Mouse (Mus musculus) adrenal gland, postnatal 14 days (tissue): ENCODE data around the gene Sel1l3. TPM values are rescaled to one million over a fixed set of nuclear protein-coding genes. Genes with fewer than 3 reads are reported as not detected.

ENCODE experiments used
- DNase-seq: peaks from one replicate; pipeline ENCODE4 v3.0.0; 2021; ENCODE audit warnings: mixed read lengths
- total RNA-seq: library from RNA; stranded (reverse); gene quantifications from 2 replicates; pipeline ENCODE4 v1.2.3, GENCODE M21; 2021

Gene Sel1l3
- total RNA-seq, 1 experiment from 2014 or later, result 2.9 TPM

GRCm38 (mm10) chr5:53172908-53173307 lies 40.8 kb downstream of the Sel1l3 start:
- DNase-seq, result no peak

- DNase-seq, result no peak
These were observed 41.5 kb downstream of the Sel1l3 start for GRCm38 (mm10) chr5:53172256-53172636.

GRCm38 (mm10) chr5:53171611-53172255 lies 42.0 kb downstream of the Sel1l3 start:
- no peak for DNase-seq

DNA sequence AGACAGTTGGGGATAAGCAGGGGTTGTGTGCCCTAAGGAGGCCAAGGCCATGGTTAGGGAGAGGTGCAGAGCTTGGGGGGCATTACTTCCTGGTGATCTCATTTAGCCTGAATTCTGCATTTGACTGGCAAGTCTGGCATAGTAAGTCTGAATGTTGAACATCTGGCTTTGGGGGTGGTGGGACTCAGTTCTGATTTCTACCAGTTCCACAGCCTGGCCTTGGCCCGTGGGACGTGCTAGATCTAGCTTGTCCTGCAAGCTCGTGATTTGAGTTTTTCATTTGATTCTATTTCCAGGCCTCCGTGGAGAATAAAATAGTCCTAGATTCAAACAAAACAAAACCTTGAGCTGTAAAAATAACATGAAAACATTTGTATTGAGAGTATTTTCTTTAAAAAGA lies 46.2 kb downstream of the Sel1l3 start:
- DNase-seq, result no peak

DNA sequence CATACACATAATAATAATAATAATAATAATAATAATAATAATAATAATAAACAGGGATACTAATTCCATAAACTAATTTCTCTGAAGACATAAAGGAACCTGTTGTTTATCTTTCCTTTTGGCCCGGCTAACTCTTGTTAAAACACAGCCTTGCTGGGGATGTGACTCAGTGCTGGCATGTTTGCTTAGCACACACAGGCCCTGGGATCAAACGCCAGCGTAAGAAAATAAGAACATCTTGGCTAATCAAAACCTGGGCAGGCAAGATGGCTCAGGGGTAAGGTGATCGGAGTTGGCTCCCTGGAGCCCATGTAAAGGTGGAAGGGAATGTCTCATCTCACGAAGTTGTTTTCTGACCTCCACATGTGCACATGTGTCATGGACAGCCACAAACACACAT lies 48.1 kb downstream of the Sel1l3 start:
- no peak for DNase-seq

DNA sequence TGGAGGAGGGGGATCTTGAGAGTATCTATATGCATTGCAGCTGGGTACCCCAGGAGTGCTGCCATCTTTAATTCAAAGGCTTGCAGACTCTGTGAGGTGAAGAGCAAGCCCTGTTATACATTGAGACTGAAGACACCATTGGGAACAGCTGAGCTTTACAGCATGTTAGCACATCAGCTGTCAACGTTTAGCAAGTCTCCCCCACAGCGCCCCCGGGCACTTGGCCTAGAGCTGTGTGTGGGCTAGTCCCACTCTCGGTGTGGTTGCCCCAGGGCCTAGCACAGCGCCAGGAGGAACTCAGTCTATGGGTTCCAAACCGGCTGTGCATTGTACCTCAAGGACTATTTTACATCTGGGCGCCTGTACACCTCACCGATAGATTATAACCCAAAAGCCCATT lies 51.3 kb downstream of the Sel1l3 start:
- no peak for DNase-seq

DNA sequence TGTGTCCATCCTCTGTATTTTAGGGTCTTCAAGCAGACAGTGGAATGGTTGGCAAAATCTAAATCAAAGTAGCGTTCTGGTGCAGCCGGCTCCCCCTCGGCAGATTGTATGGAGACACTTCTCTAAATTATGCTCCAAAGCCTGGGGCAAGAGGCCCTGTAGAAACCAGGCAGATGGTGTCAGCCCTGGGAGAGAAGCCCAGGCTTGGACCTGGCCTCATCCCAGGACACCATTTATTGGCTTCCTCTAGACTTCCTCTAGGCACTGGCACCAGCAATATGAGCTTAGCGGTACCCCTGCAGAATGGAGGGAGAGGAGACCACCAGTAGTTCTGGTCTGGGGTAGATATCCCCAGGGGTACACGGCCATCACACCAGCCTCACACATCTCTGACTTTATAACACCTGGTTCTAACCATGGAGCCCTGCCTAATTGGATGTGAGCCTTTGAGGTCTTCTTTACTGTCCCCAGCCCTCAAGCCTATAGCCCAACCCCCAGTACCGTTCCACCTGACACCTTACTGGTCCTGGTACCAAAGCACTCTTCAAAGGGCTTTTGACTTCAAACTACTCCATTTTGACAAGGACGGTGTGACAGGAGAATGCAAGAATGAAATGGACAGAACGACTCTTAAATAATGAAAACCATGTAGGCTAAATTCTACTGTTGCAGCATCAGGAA lies 52.1 kb downstream of the Sel1l3 start:
- no peak for DNase-seq

DNA sequence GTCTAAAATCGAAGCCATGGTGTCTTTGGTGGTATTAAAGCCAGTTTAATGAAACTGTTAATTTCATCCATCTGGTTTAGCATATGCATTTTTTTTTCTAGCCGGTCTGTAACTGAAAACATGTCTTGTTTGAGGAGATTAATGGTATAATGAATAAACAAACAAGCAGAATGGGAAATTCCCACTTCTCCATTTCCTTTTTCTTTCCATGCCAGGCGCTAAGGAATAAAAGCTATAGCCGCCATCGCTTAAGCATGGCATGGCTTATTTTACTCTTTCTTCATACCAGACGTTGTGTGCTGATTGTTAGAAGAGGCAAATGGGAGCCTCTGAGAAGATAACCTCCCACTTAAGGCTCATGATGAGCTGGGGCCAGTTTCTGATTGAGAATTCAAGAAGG lies 53.5 kb downstream of the Sel1l3 start:
- DNase-seq, result no peak

DNA sequence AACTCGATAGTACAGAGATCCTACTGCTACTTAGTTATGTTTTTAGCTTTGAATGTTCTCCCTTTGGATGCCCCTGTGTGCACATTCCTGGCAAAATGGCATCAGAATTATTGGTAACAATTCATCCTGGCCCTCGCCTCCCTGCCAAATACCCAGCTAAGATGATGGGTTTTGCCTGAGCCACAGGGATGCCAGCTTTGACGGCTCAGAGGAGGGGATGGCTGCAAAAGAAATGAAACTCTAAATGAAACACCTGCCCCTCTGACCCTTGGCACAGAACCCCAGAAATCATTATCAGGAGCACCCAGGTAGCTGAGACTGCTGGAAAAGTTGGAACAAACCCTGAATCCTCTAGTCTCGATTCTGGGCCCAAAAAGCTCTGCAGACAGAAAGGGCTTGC lies 54.1 kb downstream of the Sel1l3 start:
- DNase-seq, result no peak

DNA sequence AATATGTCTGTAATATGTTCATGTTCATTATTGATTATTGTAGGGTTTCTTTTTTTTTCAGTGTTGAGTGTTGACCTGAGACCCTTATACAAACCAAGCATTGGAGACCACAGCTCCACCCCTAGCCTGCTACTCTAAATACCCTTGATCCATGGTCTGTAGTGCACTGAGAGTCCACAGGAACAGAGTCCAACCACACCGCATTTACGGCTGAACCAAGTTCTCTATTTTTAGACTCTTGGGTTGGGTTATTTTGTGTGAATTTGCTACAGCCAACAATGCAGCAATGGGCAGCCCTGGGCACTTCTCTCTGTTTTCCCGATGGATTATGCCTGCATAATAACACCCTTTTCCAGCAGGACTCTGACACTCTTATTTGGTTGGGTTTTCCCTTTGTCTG lies 54.6 kb downstream of the Sel1l3 start:
- no peak for DNase-seq

DNA sequence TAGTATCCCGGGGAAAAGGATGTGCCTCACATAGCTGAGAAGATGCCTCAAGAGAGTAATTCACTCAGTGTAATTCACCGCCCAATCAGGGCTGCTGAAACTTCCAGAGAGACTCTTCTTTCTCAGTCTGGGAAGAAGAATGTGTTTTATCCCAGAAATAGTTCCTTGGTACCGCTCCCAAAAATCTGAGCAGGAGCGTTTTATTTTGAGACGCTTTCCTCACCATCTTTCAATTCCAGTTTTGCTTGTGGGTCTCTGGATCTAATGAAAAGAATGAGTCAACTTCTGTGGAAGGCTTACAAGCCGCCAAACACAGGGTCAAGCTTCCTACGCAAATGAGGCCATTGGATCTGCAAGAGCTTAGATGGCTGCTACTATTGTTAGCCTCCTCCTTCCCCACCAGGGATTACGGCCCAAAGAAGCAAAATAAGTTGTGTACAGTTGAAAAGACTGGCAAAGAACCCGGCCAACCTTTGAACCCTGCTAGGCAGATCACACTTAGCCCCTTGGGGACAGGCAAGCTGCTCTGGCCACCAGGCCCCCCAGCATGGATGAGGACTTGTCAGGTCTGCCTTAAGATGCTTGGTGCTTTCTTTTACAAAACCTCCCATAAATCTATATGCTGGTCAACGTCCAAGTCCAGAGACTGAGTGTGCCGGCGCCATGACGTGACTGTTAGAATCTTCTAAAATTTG lies 57.6 kb downstream of the Sel1l3 start:
- DNase-seq, result no peak

GRCm38 (mm10) chr5:53154501-53154900 lies 59.2 kb downstream of the Sel1l3 start:
- no peak for DNase-seq

DNA sequence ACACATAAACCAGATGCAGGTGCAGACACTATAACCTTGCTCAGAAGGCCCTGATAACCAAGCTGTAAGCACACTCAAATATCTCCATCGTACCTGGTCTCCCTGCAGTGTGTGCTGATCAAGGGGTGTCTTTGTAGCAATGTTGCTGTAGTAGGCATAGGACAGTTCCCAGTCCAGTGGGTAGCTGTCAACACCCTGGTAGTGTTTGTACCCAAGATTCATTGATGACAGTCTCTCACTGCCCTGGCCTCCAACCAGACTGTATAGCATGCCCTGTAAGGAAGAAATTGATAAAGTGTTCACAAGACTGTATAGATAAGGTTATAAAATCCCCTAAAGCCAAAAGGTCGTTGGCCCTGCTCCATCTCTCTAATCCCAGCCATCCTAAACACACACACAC lies 59.6 kb downstream of the Sel1l3 start:
- DNase-seq, result no peak

GRCm38 (mm10) chr5:53153144-53153543 lies 60.6 kb downstream of the Sel1l3 start:
- DNase-seq, result no peak

- DNase-seq, result no peak
These were observed 62.3 kb downstream of the Sel1l3 start for GRCm38 (mm10) chr5:53151379-53151960.

- DNase-seq, result peak; percentile 24
These were observed 64.6 kb downstream of the Sel1l3 start for GRCm38 (mm10) chr5:53148960-53149685.

DNA sequence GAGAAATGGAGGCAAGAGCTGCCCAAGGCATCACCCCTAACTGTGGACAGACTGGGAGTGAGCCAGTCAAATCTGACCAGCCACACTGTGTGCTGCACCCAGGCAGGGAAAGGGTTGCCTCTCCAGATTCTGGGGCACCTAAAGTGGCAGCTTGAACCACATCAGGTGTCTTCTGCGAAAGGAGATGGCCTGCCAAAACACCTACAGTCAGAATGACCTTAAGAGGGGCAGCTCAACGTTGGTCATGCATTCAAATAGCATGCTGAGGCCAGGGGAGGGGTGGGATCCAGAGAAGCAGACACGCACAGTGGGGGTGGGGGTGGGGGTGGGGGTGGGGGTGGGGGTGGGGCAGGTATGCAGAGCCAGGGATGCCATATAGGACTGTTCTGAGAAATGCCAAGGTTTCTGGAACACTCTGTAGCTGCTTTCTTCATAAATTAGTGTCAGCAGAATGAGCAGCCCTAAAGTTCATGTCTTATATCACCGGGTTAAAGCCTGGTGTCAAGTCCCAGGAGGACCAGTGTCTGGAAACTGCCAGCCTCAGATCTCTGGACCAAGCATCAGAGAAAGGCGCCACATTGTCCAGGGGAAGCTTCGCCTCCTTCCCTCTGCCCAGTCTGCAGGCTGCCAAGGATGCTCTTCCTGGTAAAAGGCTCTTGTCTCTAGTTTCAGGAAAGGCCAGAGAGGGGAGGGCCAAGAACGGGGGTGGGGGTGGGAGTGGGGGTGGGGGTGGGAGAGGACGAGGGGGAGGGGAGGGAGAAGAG lies 65.4 kb downstream of the Sel1l3 start:
- DNase-seq, result no peak

DNA sequence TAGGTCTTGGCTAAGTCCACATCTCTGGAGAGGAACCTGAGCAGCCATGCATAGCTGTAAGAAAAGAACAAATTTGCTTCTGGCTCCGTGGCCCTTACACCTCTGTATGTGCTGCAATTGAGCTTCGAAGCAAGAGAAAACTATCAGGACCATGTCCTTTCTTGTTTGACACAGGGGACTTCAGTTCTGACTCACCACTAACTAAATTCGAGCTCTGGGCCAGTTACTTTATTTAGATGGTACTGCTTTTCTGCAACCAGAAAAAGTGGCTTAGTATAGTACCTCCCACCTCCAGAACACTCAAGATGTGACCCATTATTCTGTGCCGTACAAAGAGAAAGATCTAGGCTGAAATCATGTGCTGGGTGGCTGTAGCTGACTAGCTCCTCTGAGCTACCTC lies 66.3 kb downstream of the Sel1l3 start:
- no peak for DNase-seq

DNA sequence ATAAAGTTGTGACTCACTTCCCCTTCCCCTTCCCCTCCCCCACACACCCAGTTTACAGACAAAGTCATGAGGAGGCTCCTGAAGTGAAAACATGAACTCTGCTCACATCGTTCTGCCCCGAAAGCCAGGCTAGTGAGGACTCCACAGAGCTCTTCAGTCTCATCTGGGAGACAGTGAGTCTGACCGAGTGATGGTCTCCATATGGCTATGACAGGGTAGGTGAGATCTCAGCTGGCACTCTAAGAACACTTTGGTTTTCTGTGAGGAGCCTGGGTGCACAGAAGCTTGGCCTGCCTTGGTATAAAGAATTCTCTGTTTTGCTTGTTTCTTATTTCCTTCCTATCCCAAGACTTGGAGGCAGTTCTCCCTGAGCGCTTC lies 67.1 kb downstream of the Sel1l3 start:
- no peak for DNase-seq

DNA sequence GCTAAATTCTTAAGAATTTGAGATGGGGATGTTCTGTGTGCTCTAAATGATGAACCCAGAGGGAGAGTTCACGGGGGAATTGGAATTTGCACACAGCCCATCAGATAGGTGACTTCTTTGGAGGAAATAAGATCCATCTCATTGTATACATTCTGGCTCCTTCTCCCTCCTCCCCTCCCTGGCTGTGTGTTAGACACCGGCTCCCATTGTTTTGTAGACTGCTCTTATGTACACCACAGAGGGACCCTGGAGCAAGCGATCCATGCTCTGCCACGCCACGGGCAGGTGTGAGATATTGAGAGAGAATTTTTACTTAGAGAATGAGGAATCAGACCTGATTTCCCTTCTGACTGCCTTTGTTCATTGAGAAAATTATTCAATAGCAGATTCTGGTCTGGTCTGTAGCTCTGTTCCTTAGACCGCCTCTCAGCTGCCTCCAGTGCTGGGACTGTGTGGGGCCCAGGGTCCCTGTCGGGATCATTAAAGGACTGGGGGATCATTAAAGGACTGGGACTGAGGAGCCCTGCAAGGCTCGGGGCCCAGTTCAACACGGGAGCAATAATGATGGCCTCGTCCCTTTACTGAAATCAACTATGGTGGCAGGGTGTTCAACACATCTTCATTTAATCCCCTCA lies 67.6 kb downstream of the Sel1l3 start:
- DNase-seq, result no peak

- DNase-seq, result no peak
These were observed 71.1 kb downstream of the Sel1l3 start for GRCm38 (mm10) chr5:53142587-53142986.
